Mouse (Mus musculus): ENCODE measurements around the gene Igsf9.

GRCm38 (mm10) chr1:172462534-172462933 is 19.1 kb upstream of the Igsf9 start:
- TF ChIP-seq POLR2A (IDR thresholded peaks at IDR 0.05; ENCODE audit: insufficient read length, low read depth) (no peak), MYOG (IDR thresholded peaks at IDR 0.05; ENCODE audit: control insufficient read depth in 1 of 3, insufficient read depth in 1 of 3, insufficient read length in 2 of 3, low read depth in 2 of 3) (no peak), TCF12 (IDR thresholded peaks at IDR 0.05; ENCODE audit: insufficient read depth, poor library complexity, severe bottlenecking) (no peak), USF1 (IDR thresholded peaks at IDR 0.05; ENCODE audit: low read depth) (no peak), E2F4 (IDR thresholded peaks at IDR 0.05; ENCODE audit: insufficient read depth) (no peak), CEBPB (IDR thresholded peaks at IDR 0.05; ENCODE audit: insufficient read depth, poor library complexity, severe bottlenecking) (no peak), POLR2AphosphoS2 (IDR thresholded peaks at IDR 0.05; ENCODE audit: insufficient read length, low read depth) (no peak), REST (IDR thresholded peaks at IDR 0.05; ENCODE audit: insufficient read depth, insufficient read length) (no peak), MYOD1 (IDR thresholded peaks at IDR 0.05; ENCODE audit: control insufficient read depth in 1 of 3, insufficient read length in 2 of 3, low read depth in 2 of 3) (no peak), MAX (IDR thresholded peaks at IDR 0.05; ENCODE audit: low read depth) (no peak), SRF (IDR thresholded peaks at IDR 0.05; ENCODE audit: control insufficient read depth, insufficient read length, low read depth) (no peak)
